Mouse (Mus musculus) cerebellum, adult (tissue): ENCODE measurements around the gene Parva.

Source experiments
- ATAC-seq: cut with Nextera tagmentation; 2 replicates; pipeline ENCODE4 v1.9.2; 2017; ENCODE audit warnings: mild to moderate bottlenecking, moderate library complexity, mixed read lengths; ENCODE audit not compliant: insufficient number of reproducible peaks, low FRiP score, low TSS enrichment

Parva gene

GRCm38 (mm10) chr7:112417598-112417997 is 9.7 kb upstream of the Parva start:
- no peak for ATAC-seq

- no peak for ATAC-seq
Measured at GRCm38 (mm10) chr7:112423438-112423837, 3.9 kb upstream of the Parva start.

- no peak for ATAC-seq
Measured at GRCm38 (mm10) chr7:112426811-112427210, 494 bp upstream of the Parva start.

- ATAC-seq: peak; percentile 88
Measured at GRCm38 (mm10) chr7:112428158-112428535, 842 bp downstream of the Parva start.

- no peak for ATAC-seq
Measured at GRCm38 (mm10) chr7:112439846-112440245, 12.5 kb downstream of the Parva start.

GRCm38 (mm10) chr7:112444152-112444984 is 17.1 kb downstream of the Parva start:
- peak; percentile 79 for ATAC-seq

- no peak for ATAC-seq
Measured at GRCm38 (mm10) chr7:112444985-112445367, 17.7 kb downstream of the Parva start.

GRCm38 (mm10) chr7:112446498-112446897 is 19.2 kb downstream of the Parva start:
- no peak for ATAC-seq

GRCm38 (mm10) chr7:112449954-112450700 is 22.8 kb downstream of the Parva start:
- no peak for ATAC-seq

GRCm38 (mm10) chr7:112452471-112452870 is 25.2 kb downstream of the Parva start:
- no peak for ATAC-seq

- no peak for ATAC-seq
Measured at GRCm38 (mm10) chr7:112453805-112454214, 26.5 kb downstream of the Parva start.

GRCm38 (mm10) chr7:112454380-112454779 is 27.1 kb downstream of the Parva start:
- no peak for ATAC-seq

GRCm38 (mm10) chr7:112454951-112455350 is 27.6 kb downstream of the Parva start:
- ATAC-seq: no peak

- no peak for ATAC-seq
Measured at GRCm38 (mm10) chr7:112455566-112456110, 28.3 kb downstream of the Parva start.

GRCm38 (mm10) chr7:112457373-112457772 is 30.1 kb downstream of the Parva start:
- ATAC-seq: no peak

- ATAC-seq: no peak
Measured at GRCm38 (mm10) chr7:112457920-112458319, 30.6 kb downstream of the Parva start.

- peak; percentile 65; the same call in 1 of the 2 replicates for ATAC-seq
Measured at GRCm38 (mm10) chr7:112458440-112458839, 31.1 kb downstream of the Parva start.

GRCm38 (mm10) chr7:112463074-112463473 is 35.8 kb downstream of the Parva start:
- no peak for ATAC-seq

GRCm38 (mm10) chr7:112465920-112466319 is 38.6 kb downstream of the Parva start:
- no peak for ATAC-seq

- ATAC-seq: no peak
Measured at GRCm38 (mm10) chr7:112466786-112467185, 39.5 kb downstream of the Parva start.

GRCm38 (mm10) chr7:112467687-112468111 is 40.4 kb downstream of the Parva start:
- ATAC-seq: peak; percentile 59; the same call in 1 of the 2 replicates
